Mouse (Mus musculus): ENCODE results near the gene Rlbp1. TPM values are rescaled to one million over a fixed set of nuclear protein-coding genes. Genes with fewer than 3 reads are reported as not detected.

Rlbp1 gene
- polyA plus RNA-seq, 1 experiment from 2014 or later, result 0.21 TPM

DNA sequence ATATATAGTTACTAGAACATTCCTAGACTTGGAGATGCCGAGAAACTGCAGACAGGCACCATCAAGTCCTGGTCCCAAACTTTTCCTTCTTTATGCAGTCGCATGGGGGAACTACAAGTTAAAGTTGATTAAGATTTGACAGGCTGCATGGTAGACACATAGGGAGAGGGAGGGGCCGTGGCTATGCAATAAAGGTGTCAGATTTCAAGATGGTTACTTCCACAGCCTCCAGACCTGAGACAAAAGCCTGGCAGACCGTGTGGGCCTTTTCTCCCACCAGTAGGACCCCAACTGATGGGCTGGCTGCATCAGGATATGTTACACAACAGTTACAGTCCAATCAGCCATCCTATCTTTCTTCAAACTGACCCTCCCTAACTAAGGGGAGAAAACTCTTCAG is 17.4 kb downstream of the Rlbp1 start:
- H3K27me3 ChIP-seq (replicated peaks; ENCODE audit: insufficient read depth, low read length), result no peaks in the 10 kb centered on the region
- 26% methylated on average over 4 of the region's 4 CpGs for WGBS
- H3K9me3 ChIP-seq (ENCODE audit: low read length), result no peaks in the 10 kb centered on the region

DNA sequence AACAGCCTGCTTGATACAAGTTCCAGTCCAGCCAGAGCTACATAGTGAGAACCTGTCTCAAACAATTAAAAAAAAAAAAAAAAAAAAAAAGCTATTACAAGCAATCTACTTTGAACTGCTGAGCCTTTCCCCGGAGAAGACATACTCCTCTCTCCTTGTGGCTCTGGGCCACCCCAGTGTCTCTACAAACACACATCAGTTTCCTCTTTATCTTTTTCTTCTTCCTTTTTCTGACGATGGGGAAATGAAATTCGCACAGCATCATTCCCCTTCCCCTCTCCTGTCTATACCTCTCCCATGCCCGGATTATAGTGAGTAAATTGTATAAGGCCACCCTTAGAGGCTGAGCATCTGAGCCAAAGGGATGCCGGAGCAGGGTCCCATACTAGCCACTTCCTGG is 18.2 kb downstream of the Rlbp1 start:
- Histone ChIP-seq H3K36me3 (ENCODE audit: insufficient read depth, low read length) (no peaks in the 10 kb centered on the region), H3K9ac (replicated peaks; ENCODE audit: low read depth) (no peak overlapping the region), H3K4me3 (ENCODE audit: low read depth, low read length) (no peak overlapping the region), H3K4me1 (ENCODE audit: insufficient read depth, low read depth, low read length) (no peaks in the 10 kb centered on the region), H3K9me3 (ENCODE audit: low read length) (no peaks in the 10 kb centered on the region), H3K4me2 (replicated peaks; ENCODE audit: low read depth, low read length) (no peak overlapping the region), H3K27me3 (replicated peaks; ENCODE audit: insufficient read depth, low read length) (no peaks in the 10 kb centered on the region), H3K27ac (ENCODE audit: low read length) (no peak overlapping the region)
- ATAC-seq (no peak), DNase-seq (ENCODE audit: low spot score) (no peak)
- 73% methylated on average over 5 of the region's 5 CpGs for WGBS
- TF ChIP-seq CTCF (IDR thresholded peaks at IDR 0.05) (no peak), EP300 (IDR thresholded peaks at IDR 0.05) (no peak)

More for the DNA sequence above, 17.4 kb downstream of the Rlbp1 start:
- Histone ChIP-seq H3K4me3 (ENCODE audit: low read depth, low read length) (no peak overlapping the region), H3K4me1 (ENCODE audit: insufficient read depth, low read depth, low read length) (no peaks in the 10 kb centered on the region), H3K4me2 (replicated peaks; ENCODE audit: low read depth, low read length) (no peak overlapping the region), H3K9ac (replicated peaks; ENCODE audit: low read depth) (no peak overlapping the region), H3K27ac (ENCODE audit: low read length) (no peak overlapping the region), H3K36me3 (ENCODE audit: insufficient read depth, low read length) (no peaks in the 10 kb centered on the region)
- no peak for ATAC-seq
- no peak for DNase-seq (ENCODE audit: low spot score)
- TF ChIP-seq EP300 (IDR thresholded peaks at IDR 0.05) (no peak), CTCF (IDR thresholded peaks at IDR 0.05) (no peak)

DNA sequence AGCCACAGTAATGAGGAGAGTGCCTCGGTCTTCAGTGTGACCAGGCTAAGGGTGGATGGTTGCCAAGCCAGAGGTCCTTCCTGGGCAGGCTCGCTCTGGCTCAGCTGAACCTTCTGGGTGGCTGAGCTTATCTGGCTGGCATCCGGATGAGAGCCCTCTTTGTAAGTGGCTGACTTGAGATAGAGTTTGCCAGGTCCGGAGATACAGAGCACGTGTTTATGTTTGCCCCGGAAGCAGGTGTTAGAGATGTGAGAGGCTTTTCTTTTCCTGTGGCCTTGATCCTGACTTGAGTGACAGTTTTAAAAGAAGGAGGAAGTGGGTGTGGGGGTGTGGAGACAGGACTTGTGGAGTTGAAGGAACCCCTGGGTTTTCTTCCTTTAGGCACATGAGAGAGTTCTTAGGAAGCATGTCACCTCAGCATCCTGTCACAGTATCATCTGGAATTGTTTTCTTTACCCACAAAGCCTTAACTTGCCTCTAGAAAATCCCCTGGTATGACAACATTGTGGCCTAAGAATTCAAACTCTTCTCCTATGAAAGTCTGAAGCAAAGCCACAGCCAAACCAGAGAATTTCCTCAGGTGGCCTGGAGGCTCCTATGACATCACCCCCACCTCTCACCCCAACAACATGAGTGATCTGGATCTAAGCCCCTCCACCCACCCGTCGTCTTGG is 23.3 kb downstream of the Rlbp1 start:
- H3K4me1 ChIP-seq (ENCODE audit: insufficient read depth, low read depth, low read length), result no peaks in the 10 kb centered on the region; the same call in 1 of the 2 replicates
- peak; percentile 92 for ATAC-seq
- WGBS, result 14% methylated on average over 8 of the region's 8 CpGs
- peaks cover 14% of the 10 kb centered on the region for H3K36me3 ChIP-seq (ENCODE audit: insufficient read depth, low read length)
- no peaks in the 10 kb centered on the region for H3K9me3 ChIP-seq (ENCODE audit: low read length)
- no peaks in the 10 kb centered on the region for H3K27me3 ChIP-seq (replicated peaks; ENCODE audit: insufficient read depth, low read length)
- no peak overlapping the region for H3K4me3 ChIP-seq (ENCODE audit: low read depth, low read length)
- H3K27ac ChIP-seq (ENCODE audit: low read length), result peak overlapping the region; percentile 45; the same call in 1 of the 2 replicates
- no peak overlapping the region for H3K9ac ChIP-seq (replicated peaks; ENCODE audit: low read depth)
- H3K4me2 ChIP-seq (replicated peaks; ENCODE audit: low read depth, low read length), result no peak overlapping the region
- no peak for TF ChIP-seq CTCF (IDR thresholded peaks at IDR 0.05)
- TF ChIP-seq EP300 (IDR thresholded peaks at IDR 0.05), result peak; percentile 90
- DNase-seq (ENCODE audit: low spot score), result peak; percentile 89

DNA sequence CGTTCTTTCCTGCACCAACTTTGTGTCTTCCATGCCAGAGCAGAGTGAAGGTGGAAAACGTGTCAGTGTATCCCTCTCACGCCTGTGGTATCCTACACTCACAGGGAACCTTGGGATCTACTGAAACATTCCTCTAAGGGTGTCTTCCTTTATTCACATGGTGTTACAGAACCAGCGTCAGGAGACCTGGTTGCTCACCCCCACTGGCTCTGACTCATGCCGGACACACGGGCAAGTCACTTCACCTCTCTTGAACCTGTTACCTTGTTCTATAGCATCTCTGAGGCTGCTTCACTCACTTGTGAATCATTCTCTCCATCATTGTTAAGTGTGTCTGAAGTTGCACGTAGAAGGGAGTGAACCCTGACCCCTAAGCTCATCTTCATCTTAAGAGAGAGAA is 24.0 kb downstream of the Rlbp1 start:
- Histone ChIP-seq H3K4me2 (replicated peaks; ENCODE audit: low read depth, low read length) (no peak overlapping the region), H3K9me3 (ENCODE audit: low read length) (no peaks in the 10 kb centered on the region), H3K27me3 (replicated peaks; ENCODE audit: insufficient read depth, low read length) (no peaks in the 10 kb centered on the region), H3K27ac (ENCODE audit: low read length) (peak overlapping the region; percentile 40; the same call in 1 of the 2 replicates), H3K4me3 (ENCODE audit: low read depth, low read length) (no peak overlapping the region), H3K9ac (replicated peaks; ENCODE audit: low read depth) (no peak overlapping the region), H3K36me3 (ENCODE audit: insufficient read depth, low read length) (peaks cover 15% of the 10 kb centered on the region), H3K4me1 (ENCODE audit: insufficient read depth, low read depth, low read length) (no peaks in the 10 kb centered on the region; the same call in 1 of the 2 replicates)
- no peak for DNase-seq (ENCODE audit: low spot score)
- TF ChIP-seq EP300 (IDR thresholded peaks at IDR 0.05) (no peak), CTCF (IDR thresholded peaks at IDR 0.05) (no peak)
- ATAC-seq, result peak; percentile 22
- 58% methylated on average over 7 of the region's 7 CpGs for WGBS

DNA sequence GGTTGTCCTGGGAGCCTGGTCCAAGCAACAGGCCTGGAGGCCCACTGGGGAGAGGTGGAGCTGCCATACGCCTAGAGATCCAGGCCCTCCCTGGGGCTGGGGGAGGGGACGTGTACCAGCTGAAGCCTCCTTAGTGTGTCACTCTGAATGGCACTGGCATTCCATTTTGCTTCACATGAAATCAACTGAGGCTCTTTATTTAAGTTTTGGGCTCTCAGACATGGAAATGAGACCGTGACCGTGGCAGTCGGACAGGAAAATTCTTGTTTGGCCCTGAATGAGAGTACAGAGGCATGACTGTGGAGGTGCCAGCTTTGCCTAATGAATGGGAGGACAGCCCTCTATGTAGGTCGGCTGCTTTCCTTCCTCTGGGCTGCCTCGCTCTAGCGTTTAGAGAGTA is 24.6 kb downstream of the Rlbp1 start:
- Histone ChIP-seq H3K27ac (ENCODE audit: low read length) (no peak overlapping the region), H3K9ac (replicated peaks; ENCODE audit: low read depth) (no peak overlapping the region)
- ATAC-seq, result no peak

DNA sequence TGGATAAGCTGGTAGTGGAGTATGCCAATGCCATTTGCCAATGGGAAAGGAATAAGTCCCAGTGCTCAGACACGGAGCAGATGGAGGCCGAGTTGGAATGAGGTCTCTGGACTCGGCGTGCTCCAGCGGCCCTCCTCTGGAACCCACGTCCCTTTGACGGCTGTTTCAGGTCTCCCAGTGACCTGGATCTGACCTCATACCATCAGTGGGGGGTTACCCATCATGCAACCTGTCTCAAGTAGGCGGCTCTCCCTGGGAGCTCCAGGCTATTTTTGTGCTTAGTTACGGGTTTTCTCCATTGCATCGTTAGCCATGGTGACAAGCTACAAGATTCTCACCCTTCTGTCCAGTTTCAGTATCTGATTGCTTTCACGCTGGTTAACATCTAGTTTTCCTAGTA is 26.8 kb downstream of the Rlbp1 start:
- TF ChIP-seq EP300 (IDR thresholded peaks at IDR 0.05), result no peak
- TF ChIP-seq CTCF (IDR thresholded peaks at IDR 0.05), result no peak
- peaks cover 29% of the 10 kb centered on the region for H3K36me3 ChIP-seq (ENCODE audit: insufficient read depth, low read length)
- no peak overlapping the region for H3K9ac ChIP-seq (replicated peaks; ENCODE audit: low read depth)
- no peak for DNase-seq (ENCODE audit: low spot score)
- no peak overlapping the region for H3K27ac ChIP-seq (ENCODE audit: low read length)
- no peaks in the 10 kb centered on the region; the same call in 1 of the 2 replicates for H3K4me1 ChIP-seq (ENCODE audit: insufficient read depth, low read depth, low read length)
- no peaks in the 10 kb centered on the region for H3K9me3 ChIP-seq (ENCODE audit: low read length)
- WGBS, result 73% methylated on average over 11 of the region's 11 CpGs
- no peak for ATAC-seq
- H3K4me2 ChIP-seq (replicated peaks; ENCODE audit: low read depth, low read length), result no peak overlapping the region
- no peak overlapping the region for H3K4me3 ChIP-seq (ENCODE audit: low read depth, low read length)
- no peaks in the 10 kb centered on the region for H3K27me3 ChIP-seq (replicated peaks; ENCODE audit: insufficient read depth, low read length)

More for the DNA sequence above, 24.6 kb downstream of the Rlbp1 start:
- no peaks in the 10 kb centered on the region for H3K9me3 ChIP-seq (ENCODE audit: low read length)
- H3K36me3 ChIP-seq (ENCODE audit: insufficient read depth, low read length), result peaks cover 15% of the 10 kb centered on the region
- no peak overlapping the region for H3K4me2 ChIP-seq (replicated peaks; ENCODE audit: low read depth, low read length)
- WGBS, result 61% methylated on average over 8 of the region's 8 CpGs
- H3K4me1 ChIP-seq (ENCODE audit: insufficient read depth, low read depth, low read length), result no peaks in the 10 kb centered on the region; the same call in 1 of the 2 replicates
- no peak for DNase-seq (ENCODE audit: low spot score)
- no peak overlapping the region for H3K4me3 ChIP-seq (ENCODE audit: low read depth, low read length)
- no peaks in the 10 kb centered on the region for H3K27me3 ChIP-seq (replicated peaks; ENCODE audit: insufficient read depth, low read length)
- TF ChIP-seq EP300 (IDR thresholded peaks at IDR 0.05) (no peak), CTCF (IDR thresholded peaks at IDR 0.05) (no peak)
